Mouse (Mus musculus) lung, postnatal 0 days (tissue): ENCODE results near the gene Cryaa.

Source experiments
- CTCF ChIP-seq: IDR thresholded peaks from 2 replicates; pipeline ENCODE4 v1.5.1; 2016; ENCODE audit warnings: antibody characterized with exemption, mild to moderate bottlenecking
- EP300 ChIP-seq: IDR thresholded peaks from 2 replicates; pipeline ENCODE4 v1.6.1; 2016; ENCODE audit warnings: antibody characterized with exemption, mild to moderate bottlenecking, control low read depth

DNA sequence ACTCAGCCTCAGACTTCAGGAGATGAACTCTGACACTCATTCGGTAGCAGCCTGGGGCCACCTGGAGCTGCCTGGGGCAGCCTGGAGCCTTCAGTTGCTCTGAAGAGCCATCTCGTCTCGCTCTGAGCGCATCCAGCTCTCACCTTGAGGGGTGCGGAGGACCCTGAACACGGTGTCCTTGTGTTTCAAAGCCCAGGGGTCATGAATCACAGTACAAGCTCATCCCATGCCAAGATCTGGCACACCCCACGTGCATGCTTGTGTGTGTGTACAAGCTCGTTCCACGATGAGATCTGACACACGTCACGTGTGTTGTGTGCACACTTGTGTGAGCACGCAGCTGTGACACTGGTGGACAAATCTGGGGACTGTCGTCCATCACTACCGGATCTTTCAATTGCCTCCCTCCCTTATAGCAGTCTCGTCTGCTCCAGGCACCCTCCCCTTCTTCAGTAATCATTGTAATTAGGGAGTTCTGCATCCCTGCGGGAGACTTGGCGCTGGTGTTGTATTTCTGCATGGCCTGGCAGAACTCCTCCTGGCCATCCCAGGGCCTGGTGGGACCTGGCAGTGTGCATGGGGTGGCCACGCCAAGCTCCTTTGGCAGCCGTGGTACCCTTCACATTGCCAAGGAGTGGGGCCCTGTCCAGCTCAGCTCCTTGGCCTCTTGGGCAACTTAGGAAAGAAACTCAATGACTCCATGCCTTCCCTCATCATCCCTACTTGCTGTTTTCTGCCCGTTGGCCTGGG is 27.8 kb downstream of the Cryaa start:
- TF ChIP-seq CTCF (no peak), EP300 (no peak)
